Mouse (Mus musculus) right cerebral cortex, postnatal 14 days (tissue): ENCODE results near the gene Gm49322.
A peak's percentile ranks its signal among the peaks of the same experiment; 100 is the strongest.
"Not testable (repeated sequence)": the region's sequence is repeated elsewhere in the genome, so short reads cannot be mapped to it uniquely, and the experiment has no call there.

Source experiments
- DNase-seq: peaks from one replicate; pipeline ENCODE4 v3.0.0; 2022

Gm49322 gene

GRCm38 (mm10) chr10:80605721-80606120, at the start of gene Gm49322:
Gm49322 (plus strand) TSS chr10:80606021.
- not testable (repeated sequence) for DNase-seq

- DNase-seq = peak; percentile 85
Observed at GRCm38 (mm10) chr10:80557346-80557965, 48.4 kb upstream of the Gm49322 start.

GRCm38 (mm10) chr10:80559431-80559830, 46.4 kb upstream of the Gm49322 start:
- no peak for DNase-seq

- DNase-seq = no peak
Observed at GRCm38 (mm10) chr10:80560621-80561020, 45.2 kb upstream of the Gm49322 start.

GRCm38 (mm10) chr10:80561116-80561944, 44.5 kb upstream of the Gm49322 start, which contains the start of gene Rexo1:
Rexo1 (minus strand) TSS chr10:80561560.
- peak; percentile 93 for DNase-seq

GRCm38 (mm10) chr10:80566375-80567092, 39.3 kb upstream of the Gm49322 start:
- peak; percentile 92 for DNase-seq

GRCm38 (mm10) chr10:80568876-80569275, 36.9 kb upstream of the Gm49322 start:
- no peak for DNase-seq

GRCm38 (mm10) chr10:80569664-80570066, 36.2 kb upstream of the Gm49322 start:
- no peak for DNase-seq

- no peak for DNase-seq
Observed at GRCm38 (mm10) chr10:80570419-80570818, 35.4 kb upstream of the Gm49322 start.

- DNase-seq = no peak
Observed at GRCm38 (mm10) chr10:80570871-80571836, 34.7 kb upstream of the Gm49322 start.

- DNase-seq = no peak
Observed at GRCm38 (mm10) chr10:80572477-80572876, 33.3 kb upstream of the Gm49322 start.

GRCm38 (mm10) chr10:80573944-80574343, 31.9 kb upstream of the Gm49322 start:
- DNase-seq = peak; percentile 45

- DNase-seq = no peak
Observed at GRCm38 (mm10) chr10:80574896-80575295, 30.9 kb upstream of the Gm49322 start.

GRCm38 (mm10) chr10:80575925-80576324, 29.9 kb upstream of the Gm49322 start:
- no peak for DNase-seq

- DNase-seq = peak; percentile 71
Observed at GRCm38 (mm10) chr10:80576351-80577194, 29.2 kb upstream of the Gm49322 start.

- DNase-seq = peak; percentile 96
Observed at GRCm38 (mm10) chr10:80577195-80578130, 28.4 kb upstream of the Gm49322 start, which contains the start of gene Klf16. Klf16 (minus strand) TSS chr10:80577321.

GRCm38 (mm10) chr10:80578131-80578750, 27.6 kb upstream of the Gm49322 start:
- peak; percentile 69 for DNase-seq

GRCm38 (mm10) chr10:80578911-80579310, 26.9 kb upstream of the Gm49322 start:
- DNase-seq = peak; percentile 58

- DNase-seq = no peak
Observed at GRCm38 (mm10) chr10:80583047-80583446, 22.8 kb upstream of the Gm49322 start.
